Mouse (Mus musculus): ENCODE measurements around the gene Rprd1b.
"Not testable (repeated sequence)": the region's sequence is repeated elsewhere in the genome, so short reads cannot be mapped to it uniquely, and the experiment has no call there.

Rprd1b gene

DNA sequence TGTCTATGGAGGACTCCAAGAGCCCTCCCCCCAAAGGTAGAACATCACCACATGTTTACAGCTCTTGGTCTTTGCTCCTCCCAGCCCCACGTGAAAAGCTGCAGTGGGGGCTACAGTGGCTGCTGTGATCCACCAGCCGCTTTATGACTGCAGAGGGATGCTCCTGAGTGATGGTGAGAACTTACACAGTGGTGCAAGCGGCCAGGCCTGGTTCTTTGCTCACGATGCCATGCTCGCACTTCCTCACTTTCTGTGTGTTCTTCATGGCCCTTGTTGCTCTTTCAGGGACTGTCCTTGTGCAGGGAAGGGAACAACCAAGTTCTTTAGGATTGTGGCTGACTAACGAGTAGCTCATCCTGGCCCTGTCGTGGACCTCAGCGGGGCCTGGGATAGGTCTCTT is 15.2 kb downstream of the Rprd1b start:
- no peak for DNase-seq (ENCODE audit: low spot score)

DNA sequence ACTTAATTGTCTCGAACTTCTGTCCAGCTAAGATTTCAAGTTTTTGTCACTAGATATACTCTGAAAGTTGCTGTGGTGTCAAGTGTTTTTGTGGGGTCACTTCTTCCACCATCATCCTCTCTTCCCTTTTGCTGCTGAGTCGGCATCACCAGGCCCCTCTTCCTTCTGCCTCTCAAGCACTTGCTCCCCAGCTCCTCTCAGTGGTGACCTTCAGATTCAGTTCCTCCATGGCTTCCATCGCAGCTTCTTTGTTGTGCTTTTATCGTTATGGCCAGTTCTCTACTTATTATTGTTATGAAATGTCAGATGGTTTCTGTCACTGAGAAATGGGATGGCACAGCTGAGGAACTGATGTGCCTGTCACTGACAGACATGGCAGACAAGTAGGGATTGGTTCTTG is 17.9 kb downstream of the Rprd1b start:
- DNase-seq (ENCODE audit: low spot score): no peak

DNA sequence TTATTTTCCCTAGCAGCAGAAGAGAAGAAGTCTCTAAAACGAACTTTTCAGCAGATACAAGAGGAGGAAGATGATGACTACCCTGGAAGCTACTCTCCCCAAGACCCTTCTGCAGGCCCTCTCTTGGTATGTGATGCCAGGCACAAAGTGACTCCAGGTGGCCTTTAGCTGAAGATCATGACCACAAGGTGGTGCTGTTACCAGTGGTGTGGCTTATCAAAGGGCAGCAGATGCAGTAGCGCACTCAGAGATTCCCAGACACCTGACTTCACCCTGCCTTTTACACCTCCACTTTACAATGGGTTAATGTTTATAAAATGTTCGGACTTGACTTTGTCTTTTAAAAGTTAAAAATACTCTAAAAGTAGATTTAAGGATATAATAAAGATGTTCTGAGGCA is 19.6 kb downstream of the Rprd1b start:
- DNase-seq (ENCODE audit: low spot score): peak; percentile 55

DNA sequence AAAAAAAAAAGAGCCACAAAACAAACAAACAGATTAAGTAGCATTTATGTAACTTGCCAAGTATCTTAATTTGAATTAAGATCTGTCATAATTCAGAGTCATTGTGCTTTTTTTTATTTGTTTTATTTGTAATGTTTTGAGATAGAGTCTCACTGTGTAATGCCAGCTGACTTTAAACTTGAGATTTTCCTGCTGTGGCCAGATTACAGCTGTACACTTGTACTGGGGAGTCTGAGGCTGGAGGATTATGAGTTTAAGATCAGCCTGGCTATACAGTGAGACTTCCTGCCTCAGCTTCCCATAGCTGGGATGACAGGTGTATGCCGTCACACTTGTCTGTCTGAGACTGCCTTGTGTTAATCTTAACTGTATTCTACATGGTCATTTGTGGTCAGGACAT is 20.4 kb downstream of the Rprd1b start:
- DNase-seq (ENCODE audit: low spot score): no peak

DNA sequence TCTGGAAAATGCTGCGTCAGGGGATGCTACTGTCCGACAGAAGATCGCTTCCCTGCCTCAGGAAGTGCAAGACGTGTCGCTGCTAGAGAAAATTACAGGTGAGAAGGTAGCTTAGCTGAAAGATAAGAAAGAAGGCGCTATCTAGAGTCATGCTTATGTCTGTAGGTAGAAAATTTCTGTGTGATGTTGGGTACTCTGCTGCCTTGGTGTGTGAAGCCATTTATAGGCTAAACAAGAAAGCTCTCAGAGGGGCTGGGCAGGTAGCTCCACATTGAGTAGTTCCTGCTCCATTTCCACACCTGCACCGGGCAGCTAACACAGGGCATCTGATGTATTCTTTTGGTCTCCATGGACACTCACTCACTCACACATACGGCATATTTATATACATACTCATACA is 21.8 kb downstream of the Rprd1b start:
- DNase-seq (ENCODE audit: low spot score): no peak

DNA sequence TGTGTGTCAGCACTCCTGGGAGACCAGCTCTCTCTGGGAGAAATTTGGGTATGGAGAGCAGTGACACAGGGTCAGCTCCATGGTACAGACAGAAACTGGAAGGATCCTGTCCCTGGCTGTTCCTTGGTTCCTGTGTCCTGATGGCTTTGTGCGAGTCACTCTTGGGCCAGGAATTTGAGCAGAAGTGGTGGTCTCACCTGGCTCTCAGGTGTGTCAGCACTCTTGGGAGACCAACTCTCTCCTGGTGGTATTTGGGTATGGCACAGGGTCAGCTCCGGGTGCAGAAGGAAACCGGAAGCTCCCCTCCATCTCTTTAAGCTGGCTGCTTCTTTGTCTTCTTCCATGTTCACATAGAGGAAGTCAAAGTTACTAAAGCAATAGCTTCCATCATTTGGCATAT is 26.3 kb downstream of the Rprd1b start:
- no peak for DNase-seq (ENCODE audit: low spot score)

DNA sequence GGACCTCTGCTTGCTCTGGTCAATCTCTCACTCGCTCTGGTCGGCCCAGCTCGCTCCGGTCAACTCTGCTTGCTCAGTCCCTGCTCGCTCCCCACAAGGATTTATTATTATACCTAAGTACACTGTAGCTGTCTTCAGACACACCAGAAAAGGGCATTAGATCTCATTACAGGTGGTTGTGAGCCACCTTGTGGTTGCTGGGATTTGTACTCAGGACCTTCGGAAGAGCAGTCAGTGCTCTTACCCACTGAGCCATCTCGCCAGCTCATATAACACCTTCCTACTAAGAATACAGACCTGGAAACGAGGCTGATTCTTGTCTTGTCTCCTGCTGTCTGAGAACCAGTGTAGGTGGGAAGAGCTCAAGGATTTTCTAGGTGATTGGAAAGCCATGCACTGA is 27.1 kb downstream of the Rprd1b start:
- DNase-seq (ENCODE audit: low spot score): not testable (repeated sequence)

DNA sequence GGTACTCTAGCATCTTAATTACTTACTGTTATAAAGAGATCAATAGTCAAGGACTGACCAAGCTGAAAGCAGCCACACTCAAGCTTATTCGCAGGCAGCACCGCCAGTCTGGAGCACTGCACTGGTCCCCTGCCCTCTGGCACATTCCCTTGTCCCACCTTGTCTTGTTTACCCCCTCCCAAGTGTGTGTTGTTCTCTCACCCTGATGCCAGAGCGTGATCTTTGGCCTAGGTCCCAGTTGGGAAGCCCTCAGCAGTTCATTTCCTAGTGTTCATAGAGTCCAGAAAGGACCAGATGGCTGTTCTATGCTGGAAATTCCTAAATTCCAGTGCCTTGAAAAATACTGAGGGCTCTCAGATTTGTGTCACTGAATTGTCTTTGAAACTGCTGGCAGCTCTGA is 28.7 kb downstream of the Rprd1b start:
- no peak for DNase-seq (ENCODE audit: low spot score)

DNA sequence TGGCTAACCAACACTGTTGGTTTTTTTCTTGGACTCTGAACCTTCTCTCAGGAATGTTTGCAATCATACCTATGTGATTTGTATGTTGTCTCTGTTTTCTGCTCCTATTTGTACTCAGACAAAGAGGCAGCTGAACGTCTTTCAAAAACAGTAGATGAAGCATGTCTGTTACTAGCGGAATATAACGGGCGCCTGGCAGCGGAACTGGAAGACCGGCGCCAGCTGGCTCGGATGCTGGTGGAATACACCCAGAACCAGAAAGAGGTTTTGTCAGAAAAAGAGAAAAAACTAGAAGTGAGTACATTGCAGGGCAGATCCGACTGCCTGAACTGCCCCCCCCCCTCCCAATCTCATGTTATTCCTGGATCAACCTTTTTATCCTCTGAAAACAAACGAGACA is 30.2 kb downstream of the Rprd1b start:
- no peak for DNase-seq (ENCODE audit: low spot score)

DNA sequence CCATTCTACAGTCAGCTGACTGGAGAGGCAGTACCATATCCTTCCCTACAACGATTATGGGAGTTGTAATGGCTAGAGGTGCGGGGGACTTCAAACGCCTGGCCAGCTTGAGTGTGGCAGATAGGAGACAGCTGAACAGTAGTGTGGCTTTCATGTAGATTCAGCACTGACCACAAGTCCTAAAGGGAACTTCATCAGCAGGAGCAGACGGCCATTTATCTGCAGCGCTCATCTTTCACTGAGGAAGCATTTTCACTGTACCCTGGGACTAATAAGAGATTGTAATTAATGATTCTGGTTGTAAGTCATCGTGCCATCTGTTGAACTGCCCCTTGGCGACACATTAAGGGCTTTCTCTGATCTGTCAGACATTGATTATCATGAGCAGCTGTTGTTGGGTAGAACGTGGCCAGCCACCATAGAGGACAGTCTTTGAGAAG is 31.4 kb downstream of the Rprd1b start:
- DNase-seq (ENCODE audit: low spot score): no peak

DNA sequence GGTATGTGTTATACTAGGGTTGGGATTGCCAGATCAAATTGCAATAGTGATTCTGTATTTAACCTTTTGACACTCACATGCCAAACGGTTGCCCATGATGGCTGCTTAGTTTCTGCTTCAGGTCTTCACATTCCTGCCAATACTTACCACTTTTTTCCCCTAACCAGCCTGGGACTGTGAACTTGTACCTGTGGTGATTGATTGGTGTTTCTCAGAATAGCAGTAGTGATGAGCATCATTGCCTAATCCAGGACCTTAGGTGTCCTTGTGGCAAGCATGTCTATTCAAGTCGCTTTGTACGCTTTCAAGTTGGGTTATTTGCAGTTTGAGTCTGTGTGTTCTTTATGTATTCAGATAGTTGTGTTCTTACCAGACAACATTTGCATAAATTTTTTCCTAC is 34.7 kb downstream of the Rprd1b start:
- no peak for DNase-seq (ENCODE audit: low spot score)

DNA sequence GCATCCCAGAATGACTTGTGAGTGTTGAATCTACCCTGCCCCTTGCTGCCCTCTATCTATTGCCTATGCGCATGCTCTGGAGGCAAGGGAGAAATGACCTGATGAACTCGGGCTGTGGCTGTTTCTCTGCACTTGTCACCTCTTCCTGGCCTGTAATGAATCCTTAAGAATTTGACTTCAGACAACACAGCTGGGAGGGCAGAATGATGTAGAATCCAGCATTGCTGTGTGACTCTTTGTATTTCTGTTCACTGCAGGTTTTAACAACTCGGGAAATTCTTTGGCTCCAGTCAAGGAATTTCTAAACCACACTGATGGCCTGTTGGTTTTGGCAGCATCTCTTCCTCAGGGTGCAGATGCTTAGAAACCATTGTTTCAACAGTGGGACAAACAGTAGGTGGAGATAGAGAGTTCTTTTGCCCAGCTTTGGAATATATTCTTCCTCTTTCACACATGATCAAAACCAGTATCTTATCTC is 36.3 kb downstream of the Rprd1b start:
- DNase-seq (ENCODE audit: low spot score): no peak

DNA sequence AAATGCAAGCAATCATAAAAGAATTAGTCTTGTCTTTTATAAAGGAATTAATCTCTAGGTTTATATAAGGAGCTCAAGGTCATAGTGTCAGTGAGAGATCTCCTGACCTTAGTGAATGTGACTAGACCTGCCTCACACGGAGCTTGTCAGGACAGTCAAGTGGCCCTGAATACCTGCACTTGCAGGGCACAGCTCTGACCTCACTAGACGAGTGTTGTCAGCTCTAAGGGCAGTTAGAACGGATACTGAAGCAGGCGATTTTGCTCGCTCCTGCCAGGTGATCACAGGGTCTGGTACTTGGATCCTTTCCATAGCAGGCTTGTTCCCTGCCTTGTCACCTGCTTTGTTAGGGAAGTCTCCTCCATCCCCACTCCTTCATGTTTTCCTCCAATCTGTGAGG is 36.8 kb downstream of the Rprd1b start:
- no peak for DNase-seq (ENCODE audit: low spot score)

DNA sequence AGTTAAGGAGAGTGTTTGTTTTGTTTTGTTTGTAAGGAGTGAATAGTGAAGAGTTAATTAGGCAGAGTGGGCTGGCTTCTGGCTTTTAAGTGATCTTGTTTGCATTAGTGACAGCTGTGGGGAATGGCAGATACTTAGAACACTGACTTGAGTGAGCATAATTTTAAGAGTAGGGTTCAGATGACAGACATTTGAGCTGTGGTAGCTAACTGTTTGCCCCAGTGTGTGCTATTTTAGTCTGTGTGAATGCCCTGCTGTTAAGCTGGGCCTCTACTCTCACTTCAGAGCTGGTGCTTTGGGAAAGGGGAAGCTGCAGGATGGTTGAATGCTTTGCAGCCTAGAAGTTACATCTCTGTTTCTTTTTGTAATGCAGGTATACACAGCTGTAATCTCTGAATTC is 38.2 kb downstream of the Rprd1b start:
- no peak for DNase-seq (ENCODE audit: low spot score)

DNA sequence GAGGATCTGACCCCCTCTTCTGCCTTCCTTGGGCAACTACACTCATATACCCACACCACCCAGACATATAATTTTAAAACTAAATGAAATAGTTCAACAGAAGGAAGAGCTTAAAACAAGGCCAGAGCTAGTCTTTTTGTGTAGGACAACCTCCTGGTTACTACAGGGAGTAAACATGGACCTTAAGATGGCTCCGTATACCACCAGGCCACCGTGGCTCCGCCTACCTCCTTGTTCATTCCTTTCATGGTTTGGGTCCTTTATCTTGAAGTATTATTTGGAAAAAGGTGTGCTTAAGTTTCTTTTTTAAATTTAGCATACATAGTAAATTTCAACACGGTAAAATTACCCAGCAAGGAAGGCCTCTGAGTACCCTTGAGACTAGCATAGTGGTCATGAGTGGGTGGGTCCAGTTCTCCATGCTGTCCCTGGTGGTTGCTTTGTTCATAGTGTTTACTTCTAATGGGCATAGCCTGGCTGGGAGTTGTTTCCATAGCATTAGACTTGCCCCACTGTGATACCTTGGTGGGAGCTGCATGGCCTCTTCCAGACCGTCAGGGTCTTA is 39.0 kb downstream of the Rprd1b start:
- DNase-seq (ENCODE audit: low spot score): no peak

DNA sequence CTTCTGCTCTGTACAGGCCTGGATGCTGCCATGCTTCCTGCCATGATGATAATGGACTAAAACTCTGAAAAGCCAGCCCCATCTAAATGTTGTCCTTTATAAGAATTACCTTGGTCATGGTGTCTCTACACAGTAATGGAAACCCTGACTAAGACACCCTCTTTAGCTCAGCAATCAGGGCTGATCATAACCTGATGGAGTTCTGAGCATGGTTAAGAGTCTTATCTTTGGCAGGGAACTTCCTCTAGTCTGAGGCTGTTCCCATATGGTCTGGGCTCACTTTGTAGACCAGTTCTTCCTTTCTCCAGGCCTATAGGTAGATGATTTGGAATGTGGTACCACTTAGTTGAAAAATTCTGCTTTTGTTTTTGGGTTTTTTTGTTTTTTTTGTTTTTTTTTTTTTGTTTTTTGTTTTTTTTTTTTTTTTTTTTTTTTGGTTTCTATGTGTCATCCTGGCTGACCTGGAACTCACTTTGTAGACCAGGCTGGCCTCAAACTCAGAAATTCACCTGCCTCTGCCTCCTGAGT is 40.2 kb downstream of the Rprd1b start:
- DNase-seq (ENCODE audit: low spot score): no peak

DNA sequence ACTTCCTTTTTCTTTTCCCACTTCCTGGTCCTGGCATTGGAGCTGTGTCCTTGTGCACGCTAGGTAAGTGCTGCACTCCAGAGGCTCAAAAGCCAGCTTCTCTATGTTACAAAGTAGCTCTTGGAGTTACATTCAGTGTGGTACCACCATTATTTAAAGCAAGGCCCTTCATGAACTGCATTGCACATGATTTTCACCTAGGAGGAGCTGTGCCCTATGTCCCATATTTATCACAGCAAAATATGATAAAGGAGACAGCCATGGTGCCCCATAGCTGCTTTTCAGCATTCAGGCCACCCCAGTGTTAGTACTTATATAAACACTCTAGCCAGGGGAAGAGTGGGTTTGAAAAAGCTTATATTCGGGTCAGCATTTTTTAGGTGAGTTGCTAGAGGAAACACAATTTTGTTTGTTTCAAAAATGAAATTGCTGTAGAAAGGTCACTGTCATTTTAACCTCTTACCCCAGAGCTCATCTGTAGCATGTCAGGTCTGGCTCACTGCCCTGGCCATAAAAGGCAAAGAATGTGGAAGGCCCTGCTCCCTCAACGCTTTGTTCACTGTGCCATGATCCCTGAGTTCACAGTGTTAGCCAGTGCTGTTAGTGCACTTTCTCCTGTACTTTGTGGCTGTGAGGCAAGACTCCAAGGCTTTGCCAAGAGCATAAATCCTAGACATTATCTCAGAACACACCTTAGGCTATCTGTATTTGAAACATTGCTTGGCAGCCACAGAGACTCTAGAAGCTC is 42.8 kb downstream of the Rprd1b start:
- no peak for DNase-seq (ENCODE audit: low spot score)

DNA sequence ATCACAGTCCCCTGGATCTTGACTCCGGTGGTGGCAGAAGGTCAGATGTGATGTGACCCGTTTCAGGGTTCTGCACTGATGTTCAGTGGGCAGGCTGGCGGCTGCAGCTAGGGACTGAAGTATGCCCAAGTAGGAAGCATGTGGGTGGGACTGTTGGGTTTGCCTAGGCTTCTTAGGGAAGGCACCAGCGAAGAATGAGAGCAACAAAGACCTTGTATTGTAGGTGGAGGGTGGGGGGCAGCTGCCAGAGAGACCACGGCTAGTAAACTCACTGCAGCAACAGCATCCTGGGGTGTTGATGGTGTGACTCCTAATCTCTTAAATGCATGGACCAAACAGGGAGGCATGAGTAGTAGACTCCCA is 43.3 kb downstream of the Rprd1b start:
- no peak for DNase-seq (ENCODE audit: low spot score)

DNA sequence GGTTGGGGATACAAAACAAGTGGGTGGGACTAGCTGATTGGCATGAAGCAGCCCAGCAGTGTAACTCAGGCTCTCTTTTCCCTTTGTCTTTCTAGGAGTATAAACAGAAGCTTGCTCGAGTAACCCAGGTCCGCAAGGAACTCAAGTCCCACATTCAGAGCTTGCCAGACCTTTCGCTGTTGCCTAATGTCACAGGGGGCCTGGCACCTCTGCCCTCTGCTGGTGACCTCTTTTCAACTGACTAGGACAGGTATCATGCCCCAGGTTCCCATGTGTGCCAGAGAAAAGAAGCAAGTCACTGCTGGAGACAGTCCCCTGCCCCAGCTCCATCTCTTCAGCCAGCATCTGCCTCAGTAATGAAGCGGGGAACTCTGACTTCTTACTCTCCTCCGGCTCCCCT is 46.5 kb downstream of the Rprd1b start:
- no peak for DNase-seq (ENCODE audit: low spot score)

DNA sequence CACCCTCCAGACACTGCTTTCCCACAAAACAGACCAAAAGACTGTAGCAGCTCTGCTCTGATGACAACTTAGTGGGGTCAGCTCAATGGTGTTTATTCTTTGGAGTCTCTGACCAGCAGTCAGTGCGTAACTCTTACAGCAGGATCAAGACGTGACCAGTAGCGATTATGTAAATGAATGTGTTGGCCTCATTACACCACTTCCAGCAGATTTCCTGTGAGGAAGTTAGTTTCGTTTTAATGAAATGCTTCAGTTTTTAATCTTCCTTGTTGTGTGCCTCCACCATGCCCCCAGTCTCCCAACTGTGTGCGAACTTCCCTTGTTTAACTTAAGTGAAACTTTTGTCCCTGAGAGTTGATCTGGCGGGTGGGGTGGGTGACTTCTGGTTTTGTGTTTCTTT is 48.4 kb downstream of the Rprd1b start:
- no peak for DNase-seq (ENCODE audit: low spot score)

DNA sequence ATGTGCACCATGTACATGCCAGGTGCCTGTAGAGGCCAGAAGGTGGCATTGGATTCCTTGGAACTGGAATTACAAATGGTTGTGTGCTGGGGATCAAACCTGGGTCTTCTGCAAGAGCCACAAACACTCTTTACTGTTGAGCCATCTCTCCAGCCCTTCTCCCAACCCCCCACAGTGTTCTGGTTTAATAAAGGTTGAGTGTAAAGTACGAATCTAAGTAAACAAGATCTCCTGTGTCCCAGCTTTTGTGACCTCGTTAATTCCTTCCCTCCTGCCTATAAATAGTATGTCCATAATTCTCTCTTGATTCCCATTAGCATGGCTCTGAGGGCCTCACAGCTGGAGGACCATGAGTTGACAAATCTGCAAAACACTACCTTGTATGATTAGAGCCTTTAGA is 49.7 kb downstream of the Rprd1b start:
- no peak for DNase-seq (ENCODE audit: low spot score)

DNA sequence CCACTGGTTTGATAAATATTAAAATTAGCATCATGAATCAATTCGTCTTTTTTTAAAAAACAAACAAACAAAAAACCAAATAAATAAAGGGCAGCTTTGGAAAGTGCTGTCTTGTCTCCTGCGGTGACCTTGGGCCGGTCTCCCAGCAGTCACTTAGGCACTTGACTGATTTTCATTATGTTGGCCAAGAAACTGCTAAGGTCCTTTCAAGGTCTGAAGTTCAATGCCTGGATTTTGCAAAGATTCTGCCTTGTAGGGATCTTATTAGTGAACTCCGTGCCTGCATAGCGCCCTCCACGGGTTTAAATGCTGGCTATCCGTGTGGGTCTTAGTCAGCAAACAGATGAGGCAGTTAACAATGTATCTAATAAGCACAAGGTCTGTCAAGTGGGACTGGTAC is 50.7 kb downstream of the Rprd1b start:
- no peak for DNase-seq (ENCODE audit: low spot score)

DNA sequence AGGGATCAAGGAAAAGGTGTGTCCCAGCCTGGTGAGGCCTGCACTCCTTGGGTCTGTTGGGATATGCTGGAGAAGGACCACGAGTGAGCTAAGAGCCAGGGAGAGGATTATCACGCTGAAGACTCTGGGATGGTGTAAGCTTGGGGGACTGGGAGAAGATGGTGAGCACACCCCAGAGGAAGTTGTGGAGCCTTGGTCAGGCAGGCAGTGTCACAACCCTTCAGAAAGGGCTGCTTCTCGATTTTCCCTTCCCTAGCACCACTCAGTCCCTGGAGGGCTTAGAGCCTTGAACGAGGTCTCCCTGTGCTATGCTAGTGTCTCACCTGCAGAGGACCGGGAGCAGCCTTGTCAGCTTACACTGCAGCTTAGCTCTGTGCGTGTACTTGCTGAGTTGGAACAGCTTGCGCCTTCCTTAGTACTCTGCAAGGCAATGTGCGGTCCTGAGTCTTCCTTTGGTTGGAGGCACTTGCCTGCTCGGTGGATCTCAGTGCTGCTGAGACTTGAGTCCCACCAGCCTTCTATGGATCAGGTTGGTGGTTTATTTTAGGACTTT is 51.6 kb downstream of the Rprd1b start:
- DNase-seq (ENCODE audit: low spot score): no peak

Measured in urinary bladder, postnatal 25 days (tissue).